Mouse (Mus musculus) T-helper 2 cell (primary cell): Measurements from ENCODE around the gene Tmem95.

Experiments used
- in situ Hi-C: fragments of 300-600 bp; cut with MboI, MseI; formaldehyde crosslinking; loops from one replicate; pipeline ENCODE4 v1.15.1; 2025; ENCODE audit warnings: high pct_unique_total_duplicates

The Tmem95 gene

GRCm38 (mm10) chr11:69910781-69911560, 33.2 kb upstream of the Tmem95 start:
- in situ Hi-C loops = no loop called here

GRCm38 (mm10) chr11:69910177-69910576, 32.4 kb upstream of the Tmem95 start:
- in situ Hi-C loops = no loop called here

- in situ Hi-C loops = no loop called here
Measured at GRCm38 (mm10) chr11:69909174-69909573, 31.4 kb upstream of the Tmem95 start.

GRCm38 (mm10) chr11:69908645-69909044, 30.8 kb upstream of the Tmem95 start:
- in situ Hi-C loops = no loop called here

- in situ Hi-C loops = no loop called here
Measured at GRCm38 (mm10) chr11:69904311-69904710, 26.5 kb upstream of the Tmem95 start.

GRCm38 (mm10) chr11:69902972-69903371, 25.2 kb upstream of the Tmem95 start:
- in situ Hi-C loops = no loop called here

- in situ Hi-C loops = no loop called here
Measured at GRCm38 (mm10) chr11:69901993-69902392, 24.2 kb upstream of the Tmem95 start.

- in situ Hi-C loops = no loop called here
Measured at GRCm38 (mm10) chr11:69901406-69901846, 23.6 kb upstream of the Tmem95 start.

GRCm38 (mm10) chr11:69900471-69901405, 22.9 kb upstream of the Tmem95 start, which contains the start of the genes 2810408A11Rik and Neurl4:
TSS of gene 2810408A11Rik (minus strand) at chr11:69900987.
TSS of gene Neurl4 (plus strand) at chr11:69901072.
- in situ Hi-C loops = no loop called here

GRCm38 (mm10) chr11:69899870-69900269, 22.1 kb upstream of the Tmem95 start:
- in situ Hi-C loops = no loop called here

- in situ Hi-C loops = no loop called here
Measured at GRCm38 (mm10) chr11:69895291-69895690, 17.5 kb upstream of the Tmem95 start, which contains the start of gene Acap1. TSS of gene Acap1 (minus strand) at chr11:69895539.

GRCm38 (mm10) chr11:69894671-69895070, 16.9 kb upstream of the Tmem95 start:
- in situ Hi-C loops = no loop called here

GRCm38 (mm10) chr11:69891482-69891881, 13.7 kb upstream of the Tmem95 start:
- in situ Hi-C loops = no loop called here

- in situ Hi-C loops = no loop called here
Measured at GRCm38 (mm10) chr11:69886907-69887635, 9.3 kb upstream of the Tmem95 start.

- in situ Hi-C loops = no loop called here
Measured at GRCm38 (mm10) chr11:69884663-69885062, 6.8 kb upstream of the Tmem95 start.

- in situ Hi-C loops = no loop called here
Measured at GRCm38 (mm10) chr11:69884240-69884639, 6.4 kb upstream of the Tmem95 start.

GRCm38 (mm10) chr11:69883527-69884151, 5.8 kb upstream of the Tmem95 start:
- in situ Hi-C loops = no loop called here

- in situ Hi-C loops = no loop called here
Measured at GRCm38 (mm10) chr11:69883066-69883465, 5.2 kb upstream of the Tmem95 start.

- in situ Hi-C loops = no loop called here
Measured at GRCm38 (mm10) chr11:69881787-69882670, 4.2 kb upstream of the Tmem95 start.
